Mouse (Mus musculus): ENCODE results near the gene Zbtb2.
A peak's percentile ranks its signal among the peaks of the same experiment; 100 is the strongest.

Gene Zbtb2

DNA sequence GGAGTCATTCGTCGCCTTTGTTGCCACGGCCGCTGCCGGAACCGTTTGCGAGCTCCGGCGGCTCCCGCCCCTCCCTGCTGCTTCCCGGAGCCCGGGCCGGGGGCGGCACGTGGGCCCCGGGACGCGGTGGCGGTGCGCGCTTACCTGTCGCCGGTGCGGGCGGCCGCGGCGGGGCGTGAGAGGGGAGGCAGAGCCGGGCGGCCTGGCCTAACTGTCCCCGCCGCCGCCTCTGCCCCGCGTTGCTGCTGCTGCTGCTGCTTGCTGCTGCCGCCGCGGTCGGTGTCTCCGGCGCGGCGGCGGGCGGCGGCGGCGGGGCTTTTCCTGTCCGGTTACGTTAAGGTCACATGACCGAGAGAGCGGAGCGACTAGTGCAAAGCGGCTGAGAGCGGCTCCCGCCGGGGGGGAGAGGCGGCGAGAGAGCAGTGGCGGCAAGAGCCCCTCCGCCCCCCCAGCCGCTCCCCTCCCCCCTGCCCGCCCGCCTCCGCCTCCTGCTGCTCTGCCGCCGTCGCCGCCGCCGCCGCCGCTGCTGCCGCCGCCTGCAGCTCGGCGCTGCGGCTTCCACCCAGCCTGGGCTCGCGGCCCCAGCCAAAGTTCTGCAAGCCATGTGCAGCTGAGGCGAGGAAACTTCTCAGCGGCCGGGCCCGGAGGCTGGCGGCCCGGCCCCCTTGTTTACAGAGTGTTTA, at the start of gene Zbtb2:
Gene Zbtb2 (minus strand): TSS at position 408 of the 683 bp plus-strand sequence.
- DNase-seq (ENCODE audit: inconsistent age in 2 of 2, low spot score in 1 of 2) = peak; percentile 77 to 89

DNA sequence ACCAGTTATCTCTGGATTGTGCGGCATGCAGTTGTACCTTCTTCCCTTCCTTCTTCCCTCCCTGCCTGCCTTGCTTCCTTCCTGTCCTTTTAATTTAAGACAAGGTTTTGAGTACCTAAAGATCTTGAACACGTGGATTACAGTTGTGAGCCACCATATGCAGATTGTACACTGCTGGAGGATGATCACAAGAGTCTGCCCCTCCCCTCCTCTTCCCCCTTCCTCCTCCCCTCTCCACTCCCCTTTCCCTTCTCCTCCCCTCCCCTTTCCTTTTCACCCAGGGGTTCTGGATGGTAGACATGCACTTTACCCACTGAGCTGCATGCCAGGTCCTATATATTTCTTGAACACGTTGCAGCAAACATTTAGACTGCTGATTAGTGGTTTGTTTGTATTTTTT, 47.5 kb upstream of the Zbtb2 start:
- no peak for DNase-seq (ENCODE audit: inconsistent age in 2 of 2, low spot score in 1 of 2)

GRCm38 (mm10) chr10:4433871-4434270, 46.0 kb upstream of the Zbtb2 start:
- peak in 1 of 2 experiments; percentile 49 for DNase-seq (ENCODE audit: inconsistent age in 2 of 2, low spot score in 1 of 2)

- peak in 1 of 2 experiments; percentile 62 for DNase-seq (ENCODE audit: inconsistent age in 2 of 2, low spot score in 1 of 2)
These were observed 45.3 kb upstream of the Zbtb2 start for GRCm38 (mm10) chr10:4432996-4433755.

DNA sequence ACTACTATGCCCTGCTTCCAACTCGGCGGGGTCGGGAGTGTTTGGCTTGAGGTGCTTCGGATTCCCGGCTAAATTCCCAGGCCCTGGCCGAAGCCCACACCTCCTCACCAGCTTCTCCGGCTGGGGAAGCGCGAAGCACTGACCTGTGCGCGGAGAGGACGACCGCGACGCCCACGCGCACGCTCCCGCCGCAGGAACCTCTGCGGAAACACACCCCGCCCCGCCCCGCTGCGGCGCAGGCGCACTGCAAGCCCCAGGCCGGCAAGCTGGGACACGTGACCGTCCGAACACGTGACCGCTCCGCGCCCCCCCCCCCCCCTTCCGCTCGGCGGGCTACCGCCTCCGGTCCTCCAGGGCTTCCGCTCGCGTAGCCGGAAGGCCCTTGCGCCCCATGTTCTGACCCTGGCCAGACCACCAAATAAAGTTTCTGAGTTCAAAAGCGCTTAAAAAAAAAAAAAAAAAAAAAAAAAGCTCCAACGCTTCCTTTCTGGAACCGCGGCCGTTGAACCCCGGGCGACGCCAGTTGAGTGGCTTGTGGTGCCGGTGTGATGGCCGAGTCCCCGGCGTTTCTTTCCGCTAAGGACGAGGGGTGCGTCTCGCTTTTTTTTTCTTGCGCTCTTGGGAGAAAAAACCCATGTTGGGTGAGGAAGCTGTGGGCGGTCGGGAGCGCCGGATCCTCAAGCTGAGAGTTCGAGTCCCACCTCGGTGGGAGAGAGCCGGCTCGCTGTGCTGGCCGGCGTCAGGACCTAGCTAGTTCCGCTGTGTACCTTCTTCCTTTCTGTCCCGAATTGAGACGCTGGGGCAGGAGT, 44.4 kb upstream of the Zbtb2 start, which contains the start of the genes Rmnd1 and Armt1:
Gene Rmnd1 (minus strand): TSS at position 266 of the 809 bp plus-strand sequence.
Gene Armt1 (plus strand): TSS at position 345 of the 809 bp plus-strand sequence.
- peak; percentile 96 to 97 for DNase-seq (ENCODE audit: inconsistent age in 2 of 2, low spot score in 1 of 2)

DNA sequence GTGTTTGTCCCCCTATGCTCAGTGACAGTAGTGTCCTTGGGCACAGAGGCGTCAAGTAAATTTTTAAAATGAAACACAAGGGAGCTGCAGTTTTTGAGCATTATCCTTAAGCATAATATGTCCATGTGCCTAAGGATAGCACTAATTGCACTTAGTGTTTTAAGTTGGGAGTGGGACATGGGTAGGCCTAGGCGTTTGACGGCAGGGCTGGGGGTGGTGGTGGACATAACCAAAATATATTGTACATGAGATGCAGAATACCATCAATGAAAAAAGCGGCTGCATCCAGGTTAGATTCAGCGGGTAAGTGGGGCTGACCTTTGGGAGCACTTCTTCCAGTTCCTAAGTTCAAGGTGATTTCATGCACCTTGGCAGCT, 43.8 kb upstream of the Zbtb2 start:
- no peak for DNase-seq (ENCODE audit: inconsistent age in 2 of 2, low spot score in 1 of 2)

DNA sequence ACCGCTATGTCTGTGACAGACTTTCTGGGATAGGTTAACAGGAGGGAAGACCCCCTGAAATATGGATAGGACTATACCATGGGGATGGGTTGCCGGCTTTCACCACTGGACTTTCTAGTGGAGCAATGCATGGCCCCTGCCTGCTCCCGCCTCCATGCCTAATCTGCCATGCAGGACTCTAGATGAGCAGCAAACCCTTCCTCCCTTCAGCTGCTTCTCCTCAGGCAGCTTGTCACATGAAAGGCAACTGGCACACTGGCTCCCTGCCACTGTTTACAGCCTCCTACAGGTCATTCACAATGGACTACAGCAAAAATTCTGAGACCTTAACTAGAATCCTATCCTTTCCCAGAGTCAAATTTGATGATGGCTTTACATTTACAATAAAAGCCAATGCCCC, 42.9 kb upstream of the Zbtb2 start:
- DNase-seq (ENCODE audit: inconsistent age in 2 of 2, low spot score in 1 of 2) = peak; percentile 30 to 58

- no peak for DNase-seq (ENCODE audit: inconsistent age in 2 of 2, low spot score in 1 of 2)
These were observed 42.5 kb upstream of the Zbtb2 start for GRCm38 (mm10) chr10:4430399-4430798.

- DNase-seq (ENCODE audit: inconsistent age in 2 of 2, low spot score in 1 of 2) = peak in 1 of 2 experiments; percentile 41
These were observed 37.3 kb upstream of the Zbtb2 start for GRCm38 (mm10) chr10:4425245-4425644.

DNA sequence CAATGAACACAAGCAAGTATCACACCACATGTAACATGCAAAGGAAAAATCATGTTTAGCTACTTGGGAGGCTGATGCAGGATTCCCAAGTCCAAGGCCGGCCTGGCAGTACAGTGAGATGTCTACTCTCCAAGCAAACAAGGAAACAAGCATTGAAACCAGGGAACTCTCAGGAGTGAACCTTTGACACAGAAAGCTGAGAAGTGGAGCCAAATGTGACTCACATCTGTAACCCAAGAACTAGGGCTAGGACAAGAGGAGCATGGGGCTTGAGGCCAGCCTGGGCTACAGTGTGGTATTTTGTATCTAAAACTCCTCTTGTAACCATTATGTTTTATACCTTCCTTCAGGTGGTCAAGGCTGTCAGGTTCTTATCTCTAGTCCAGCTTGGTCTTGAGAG, 19.3 kb upstream of the Zbtb2 start:
- DNase-seq (ENCODE audit: inconsistent age in 2 of 2, low spot score in 1 of 2) = peak in 1 of 2 experiments; percentile 58

- DNase-seq (ENCODE audit: inconsistent age in 2 of 2, low spot score in 1 of 2) = peak in 1 of 2 experiments; percentile 40
These were observed 17.6 kb upstream of the Zbtb2 start for GRCm38 (mm10) chr10:4405511-4405910.

DNA sequence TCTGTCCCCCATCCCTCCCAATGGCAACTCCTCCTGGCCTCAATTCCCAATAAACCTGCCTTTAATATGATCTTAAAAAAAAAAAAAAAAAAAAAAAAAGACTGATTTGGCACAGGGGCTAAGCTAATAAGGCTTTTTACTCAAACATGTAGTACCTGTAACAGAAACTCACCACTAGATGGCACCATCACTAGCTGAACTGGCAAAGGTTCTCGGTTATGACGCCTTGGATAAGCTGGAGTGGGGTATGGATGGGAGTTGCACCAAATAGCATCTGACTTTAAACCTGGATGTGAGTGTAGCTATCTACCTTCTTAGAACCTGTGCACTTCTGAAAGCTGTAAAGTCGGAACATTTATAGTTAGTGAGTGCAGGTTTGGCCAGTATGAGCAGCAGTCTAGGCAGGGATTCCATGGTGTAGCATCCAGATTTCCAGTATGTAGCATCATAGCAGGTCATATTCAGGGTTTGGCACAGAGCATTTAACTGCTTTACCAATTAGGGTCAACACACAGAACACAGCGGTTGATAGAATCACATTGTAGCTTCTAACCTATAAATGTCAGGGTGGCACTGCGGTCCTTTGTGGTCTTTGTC, 17.1 kb upstream of the Zbtb2 start:
- DNase-seq (ENCODE audit: inconsistent age in 2 of 2, low spot score in 1 of 2) = peak in 1 of 2 experiments; percentile 83

DNA sequence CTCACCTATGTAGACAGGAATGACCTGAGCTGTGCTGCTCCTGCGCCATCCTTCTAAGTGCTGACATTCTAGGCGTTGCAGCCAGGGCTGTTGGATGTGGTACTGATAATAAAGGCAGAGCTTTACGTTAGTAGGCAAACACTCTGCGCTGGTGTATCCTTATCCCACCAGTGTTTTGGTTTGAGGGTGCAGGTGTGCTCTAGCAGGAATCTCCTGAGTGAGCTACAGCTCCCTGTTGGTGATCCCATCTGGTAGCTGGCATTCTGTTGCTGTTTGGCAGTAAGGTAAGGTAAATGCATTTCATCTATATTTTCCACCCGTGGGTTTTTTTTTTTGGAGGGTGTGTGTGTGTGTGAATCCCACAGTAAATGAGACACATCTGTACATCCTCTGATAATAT, 10.2 kb upstream of the Zbtb2 start:
- DNase-seq (ENCODE audit: inconsistent age in 2 of 2, low spot score in 1 of 2) = no peak

GRCm38 (mm10) chr10:4395321-4395720, 7.4 kb upstream of the Zbtb2 start:
- DNase-seq (ENCODE audit: inconsistent age in 2 of 2, low spot score in 1 of 2) = no peak

- peak; percentile 52 to 83 for DNase-seq (ENCODE audit: inconsistent age in 2 of 2, low spot score in 1 of 2)
These were observed 3.9 kb upstream of the Zbtb2 start for GRCm38 (mm10) chr10:4391851-4392250.

GRCm38 (mm10) chr10:4391076-4391475, 3.2 kb upstream of the Zbtb2 start:
- peak in 1 of 2 experiments; percentile 60 for DNase-seq (ENCODE audit: inconsistent age in 2 of 2, low spot score in 1 of 2)

DNA sequence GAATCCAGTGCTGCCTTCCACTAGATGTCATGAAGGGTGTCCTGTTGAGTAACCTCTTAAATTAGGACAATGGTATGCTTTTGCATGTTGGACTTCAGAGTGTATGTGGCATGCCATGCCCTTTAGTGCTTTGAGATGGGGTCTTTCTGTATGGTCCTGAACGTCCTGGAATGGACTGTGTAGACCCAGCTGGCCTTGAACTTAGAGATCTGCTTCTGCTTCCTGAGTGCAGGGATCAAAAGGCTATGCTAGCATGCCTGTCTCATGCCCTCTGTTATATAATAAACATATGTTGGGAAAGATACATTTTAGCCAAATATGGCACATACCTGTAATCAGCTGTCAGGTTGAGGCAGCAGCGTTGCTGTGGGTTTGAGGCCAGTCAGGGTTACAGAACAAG, 2.6 kb upstream of the Zbtb2 start:
- DNase-seq (ENCODE audit: inconsistent age in 2 of 2, low spot score in 1 of 2) = peak in 1 of 2 experiments; percentile 67

DNA sequence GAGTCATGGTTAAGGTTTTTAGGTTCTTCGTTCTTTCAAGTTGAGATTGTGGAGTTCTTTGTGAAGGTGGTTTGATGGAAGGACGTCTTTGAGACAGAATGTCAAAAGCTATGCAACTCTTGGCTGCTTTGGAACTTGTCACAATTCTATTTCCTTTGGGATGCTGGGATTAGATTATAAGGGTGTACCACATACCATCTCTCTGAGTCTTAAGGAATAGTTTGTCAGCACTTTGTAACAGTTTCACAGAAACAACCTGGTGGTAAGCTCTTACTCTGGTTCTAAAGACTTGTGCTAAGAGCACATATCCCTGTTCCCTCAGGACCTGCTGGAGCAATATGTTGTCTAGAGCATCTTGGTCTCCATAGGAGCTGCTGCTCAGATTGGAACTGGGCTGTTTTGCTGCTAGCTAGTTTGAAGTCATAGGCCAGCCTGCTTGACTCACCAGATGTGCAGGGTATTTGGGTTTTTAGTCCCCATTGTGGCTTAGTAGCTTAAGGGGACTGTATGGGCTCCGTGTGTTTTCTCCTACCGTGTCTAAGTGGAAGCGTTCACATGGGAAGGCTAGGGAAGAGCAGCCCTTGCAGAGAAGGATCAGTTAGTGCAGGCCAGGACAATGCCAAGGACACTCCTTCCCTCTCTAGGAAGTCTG, 1.7 kb upstream of the Zbtb2 start:
- DNase-seq (ENCODE audit: inconsistent age in 2 of 2, low spot score in 1 of 2) = peak; percentile 46 to 77

DNA sequence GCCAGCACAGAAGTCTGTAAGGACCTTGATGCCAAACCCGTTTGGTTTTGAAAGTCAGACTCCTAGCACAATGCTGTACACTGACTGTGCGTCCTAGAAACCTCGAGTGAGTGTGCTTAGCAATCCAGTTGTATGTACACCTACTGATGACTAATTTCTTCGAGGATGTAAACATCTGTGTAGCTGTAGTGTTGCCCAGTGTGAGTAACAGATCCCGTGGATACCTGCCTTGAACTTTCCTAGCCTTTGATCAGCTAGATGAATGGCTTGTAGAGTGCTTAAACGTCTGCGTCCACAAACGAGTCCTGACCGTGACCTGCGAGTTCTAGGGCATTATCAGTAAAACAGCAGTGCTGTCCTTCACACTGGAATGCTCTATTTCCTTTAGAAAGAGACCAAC, 1.1 kb upstream of the Zbtb2 start:
- DNase-seq (ENCODE audit: inconsistent age in 2 of 2, low spot score in 1 of 2) = peak; percentile 69 to 91

GRCm38 (mm10) chr10:4388384-4388745, 457 bp upstream of the Zbtb2 start:
- DNase-seq (ENCODE audit: inconsistent age in 2 of 2, low spot score in 1 of 2) = peak in 1 of 2 experiments; percentile 71

Data from adrenal gland, adult (tissue).